Mouse (Mus musculus) heart, postnatal 4 days (tissue): ENCODE measurements around the gene Olfr514. TPM values are rescaled to one million over a fixed set of nuclear protein-coding genes. Genes with fewer than 3 reads are reported as not detected.
A peak's percentile ranks its signal among the peaks of the same experiment; 100 is the strongest.

Source experiments
- DNase-seq: peaks from one replicate; pipeline ENCODE4 v3.0.0; 2021
- total RNA-seq, 2 experiments: library from RNA; stranded (reverse); gene quantifications; 2 replicates each; pipeline ENCODE4 v1.2.3; 2021

Olfr514 gene
- not detected for total RNA-seq

GRCm38 (mm10) chr7:108825897-108826296 lies at the start of gene Olfr514:
Olfr514 (minus strand) TSS chr7:108825997.
- no peak for DNase-seq

- no peak for DNase-seq
Observed at GRCm38 (mm10) chr7:108872279-108872678, 46.5 kb upstream of the Olfr514 start, which contains the start of gene Olfr517. Olfr517 (minus strand) TSS chr7:108872379.

GRCm38 (mm10) chr7:108850429-108850828 lies 24.6 kb upstream of the Olfr514 start, which contains the start of gene Olfr516:
Olfr516 (minus strand) TSS chr7:108850529.
- DNase-seq = no peak

- peak; percentile 29 for DNase-seq
Observed at GRCm38 (mm10) chr7:108814593-108815215, 11.1 kb downstream of the Olfr514 start.

- no peak for DNase-seq
Observed at GRCm38 (mm10) chr7:108797205-108797933, 28.4 kb downstream of the Olfr514 start.

Other genes starting within 250 kb of the Olfr514 start
- gene Olfr506, start 215.2 kb downstream of the Olfr514 start, total RNA-seq = not detected
- gene Olfr507, start 204.2 kb downstream of the Olfr514 start, total RNA-seq = not detected
- gene Olfr508, start 196.0 kb downstream of the Olfr514 start, total RNA-seq = not detected
- gene Olfr509, start 174.1 kb downstream of the Olfr514 start, total RNA-seq = under 1 TPM in 1 of 2 experiments, not detected in 1; 0.07 TPM
- not detected for gene Olfr510, start 159.6 kb downstream of the Olfr514 start, total RNA-seq
- not detected for gene Olfr512, start 112.7 kb downstream of the Olfr514 start, total RNA-seq
- gene Olfr513, start 75.0 kb downstream of the Olfr514 start, total RNA-seq = not detected
- gene Olfr516, start 24.5 kb upstream of the Olfr514 start, total RNA-seq = not detected
- gene Olfr517, start 46.4 kb upstream of the Olfr514 start, total RNA-seq = not detected
- not detected for gene Olfr518, start 59.0 kb upstream of the Olfr514 start, total RNA-seq
- gene Olfr519, start 68.4 kb upstream of the Olfr514 start, total RNA-seq = not detected
- gene Nlrp10, start 104.2 kb upstream of the Olfr514 start, total RNA-seq = 10 to 100 TPM; 16.4 to 17.6 TPM
- 100 to 1,000 TPM; 126 to 127 TPM for gene Eif3f, start 108.4 kb upstream of the Olfr514 start, total RNA-seq
- under 1 TPM; 0.81 to 0.83 TPM for gene Tub, start 124.3 kb upstream of the Olfr514 start, total RNA-seq